Mouse (Mus musculus) megakaryocyte, embryonic 14.5 days (primary cell): ENCODE measurements around the gene Jam2.

Experiments
- FLI1 ChIP-seq: IDR thresholded peaks from 2 replicates; pipeline ENCODE4 v1.6.1; 2012; ENCODE audit warnings: low read length, inconsistent platforms, mixed read lengths
- GATA1 ChIP-seq: IDR thresholded peaks from 3 replicates; pipeline ENCODE4 v1.6.1; 2012; ENCODE audit warnings: mixed read lengths, low read length, inconsistent platforms, borderline replicate concordance

DNA sequence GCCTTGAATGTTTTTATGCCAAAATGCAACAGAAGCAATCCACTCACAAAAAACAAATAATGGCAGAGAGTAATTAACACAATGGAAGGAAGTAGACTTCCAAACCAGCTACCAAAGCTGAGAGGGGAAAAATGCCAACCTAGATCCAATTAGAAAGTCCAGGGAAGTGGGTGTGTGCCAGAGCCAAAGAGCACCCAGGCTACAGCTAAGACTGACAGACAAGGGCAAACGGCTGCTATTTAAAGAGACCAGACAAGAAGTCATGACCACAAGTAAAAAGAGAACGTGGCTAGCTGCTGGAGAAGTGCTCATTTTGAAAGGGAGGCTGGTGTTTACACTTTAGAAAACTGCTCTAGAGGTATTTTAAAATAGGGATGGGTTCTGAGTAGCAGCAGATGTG is 9.4 kb downstream of the Jam2 start:
- TF ChIP-seq FLI1 (no peak), GATA1 (no peak)
